Mouse (Mus musculus): ENCODE results near the gene Nisch. TPM values are rescaled to one million over a fixed set of nuclear protein-coding genes. Genes with fewer than 3 reads are reported as not detected.
A peak's percentile ranks its signal among the peaks of the same experiment; 100 is the strongest.

Gene Nisch
- total RNA-seq, 1 experiment = 169 TPM

- TF ChIP-seq ZNF384 (IDR thresholded peaks at IDR 0.05; ENCODE audit: low read depth, low read length) = no peak
- no peak for TF ChIP-seq ZC3H11A (IDR thresholded peaks at IDR 0.05; ENCODE audit: borderline replicate concordance, low read depth, low read length)
- TF ChIP-seq MAFK (IDR thresholded peaks at IDR 0.05; ENCODE audit: insufficient read depth, low read depth, low read length) = no peak
- no peak for TF ChIP-seq CHD2 (IDR thresholded peaks at IDR 0.05; ENCODE audit: low read depth, low read length)
- TF ChIP-seq HCFC1 (IDR thresholded peaks at IDR 0.05; ENCODE audit: borderline replicate concordance, insufficient read depth, low read length) = no peak
- Histone ChIP-seq H3K9ac (ENCODE audit: insufficient read depth, low read depth, low read length, poor library complexity, severe bottlenecking) (no peak overlapping the region), H3K27ac (ENCODE audit: insufficient read depth, low read depth, low read length, poor library complexity, severe bottlenecking) (no peak overlapping the region), H3K36me3 (ENCODE audit: control insufficient read depth, insufficient read depth, low read length, poor library complexity, severe bottlenecking) (peaks cover 27% of the 10 kb centered on the region), H3K4me1 (ENCODE audit: control insufficient read depth in 2 of 2, insufficient read depth in 2 of 2, low read length in 2 of 2, poor library complexity in 1 of 2) (peaks cover 6 to 22% of the 10 kb centered on the region in 2 experiments), H3K9me3 (ENCODE audit: control insufficient read depth, insufficient read depth, low read depth, low read length) (no peaks in the 10 kb centered on the region), H3K4me3 (ENCODE audit: insufficient read depth in 1 of 2, low read depth in 1 of 2, low read length in 2 of 2, poor library complexity in 1 of 2, severe bottlenecking in 1 of 2) (no peak overlapping the region)
- in situ Hi-C loops (cut with MboI; ENCODE audit: low sequenced_read_pairs in 2 of 2, unreplicated experiment in 2 of 2) = no loop called here
- no peak for DNase-seq (ENCODE audit: low read depth, low spot score)
These were observed 83.6 kb downstream of the Nisch start for GRCm38 (mm10) chr14:31133023-31133665.

GRCm38 (mm10) chr14:31132491-31132975 is 84.2 kb downstream of the Nisch start:
- in situ Hi-C loops (cut with MboI; ENCODE audit: low sequenced_read_pairs in 2 of 2, unreplicated experiment in 2 of 2) = no loop called here
- H3K9ac ChIP-seq (ENCODE audit: insufficient read depth, low read depth, low read length, poor library complexity, severe bottlenecking) = no peak overlapping the region; the same call in 1 of the 2 replicates
- H3K36me3 ChIP-seq (ENCODE audit: control insufficient read depth, insufficient read depth, low read length, poor library complexity, severe bottlenecking) = peaks cover 27% of the 10 kb centered on the region
- no peak overlapping the region; a peak in 1 of 4 replicates for H3K4me3 ChIP-seq (ENCODE audit: insufficient read depth in 1 of 2, low read depth in 1 of 2, low read length in 2 of 2, poor library complexity in 1 of 2, severe bottlenecking in 1 of 2)
- no peak overlapping the region for H3K27ac ChIP-seq (ENCODE audit: insufficient read depth, low read depth, low read length, poor library complexity, severe bottlenecking)
- DNase-seq (ENCODE audit: low read depth, low spot score) = no peak
- peaks cover 7 to 18% of the 10 kb centered on the region in 2 experiments for H3K4me1 ChIP-seq (ENCODE audit: control insufficient read depth in 2 of 2, insufficient read depth in 2 of 2, low read length in 2 of 2, poor library complexity in 1 of 2)
- H3K9me3 ChIP-seq (ENCODE audit: control insufficient read depth, insufficient read depth, low read depth, low read length) = no peaks in the 10 kb centered on the region
- TF ChIP-seq ZNF384 (IDR thresholded peaks at IDR 0.05; ENCODE audit: low read depth, low read length) = no peak
- TF ChIP-seq MAFK (IDR thresholded peaks at IDR 0.05; ENCODE audit: insufficient read depth, low read depth, low read length) = no peak
- TF ChIP-seq ZC3H11A (IDR thresholded peaks at IDR 0.05; ENCODE audit: borderline replicate concordance, low read depth, low read length) = no peak

- Histone ChIP-seq H3K36me3 (ENCODE audit: control insufficient read depth, insufficient read depth, low read length, poor library complexity, severe bottlenecking) (peaks cover 26% of the 10 kb centered on the region), H3K9ac (ENCODE audit: insufficient read depth, low read depth, low read length, poor library complexity, severe bottlenecking) (no peak overlapping the region), H3K9me3 (ENCODE audit: control insufficient read depth, insufficient read depth, low read depth, low read length) (no peaks in the 10 kb centered on the region), H3K4me1 (ENCODE audit: control insufficient read depth in 2 of 2, insufficient read depth in 2 of 2, low read length in 2 of 2, poor library complexity in 1 of 2) (peaks cover 7 to 16% of the 10 kb centered on the region in 2 experiments), H3K27ac (ENCODE audit: insufficient read depth, low read depth, low read length, poor library complexity, severe bottlenecking) (no peak overlapping the region), H3K4me3 (ENCODE audit: insufficient read depth in 1 of 2, low read depth in 1 of 2, low read length in 2 of 2, poor library complexity in 1 of 2, severe bottlenecking in 1 of 2) (peak overlapping the region; percentile 89 to 93)
- no peak for TF ChIP-seq ZNF384 (IDR thresholded peaks at IDR 0.05; ENCODE audit: low read depth, low read length)
- no peak for TF ChIP-seq MAFK (IDR thresholded peaks at IDR 0.05; ENCODE audit: insufficient read depth, low read depth, low read length)
- no peak for TF ChIP-seq CHD2 (IDR thresholded peaks at IDR 0.05; ENCODE audit: low read depth, low read length)
- TF ChIP-seq HCFC1 (IDR thresholded peaks at IDR 0.05; ENCODE audit: borderline replicate concordance, insufficient read depth, low read length) = no peak
- TF ChIP-seq ZC3H11A (IDR thresholded peaks at IDR 0.05; ENCODE audit: borderline replicate concordance, low read depth, low read length) = no peak
- no peak for DNase-seq (ENCODE audit: low read depth, low spot score)
- in situ Hi-C loops (cut with MboI; ENCODE audit: low sequenced_read_pairs in 2 of 2, unreplicated experiment in 2 of 2) = no loop called here
These were observed 84.7 kb downstream of the Nisch start for GRCm38 (mm10) chr14:31132031-31132430.

GRCm38 (mm10) chr14:31131272-31131821 is 85.4 kb downstream of the Nisch start:
- in situ Hi-C loops (cut with MboI; ENCODE audit: low sequenced_read_pairs in 2 of 2, unreplicated experiment in 2 of 2) = no loop called here
- Histone ChIP-seq H3K27ac (ENCODE audit: insufficient read depth, low read depth, low read length, poor library complexity, severe bottlenecking) (no peak overlapping the region), H3K9ac (ENCODE audit: insufficient read depth, low read depth, low read length, poor library complexity, severe bottlenecking) (peak overlapping the region; percentile 85), H3K4me3 (ENCODE audit: insufficient read depth in 1 of 2, low read depth in 1 of 2, low read length in 2 of 2, poor library complexity in 1 of 2, severe bottlenecking in 1 of 2) (peak overlapping the region; percentile 89 to 93), H3K4me1 (ENCODE audit: control insufficient read depth in 2 of 2, insufficient read depth in 2 of 2, low read length in 2 of 2, poor library complexity in 1 of 2) (peaks cover 5 to 14% of the 10 kb centered on the region in 2 experiments; a peak in 3 of 4 replicates), H3K9me3 (ENCODE audit: control insufficient read depth, insufficient read depth, low read depth, low read length) (no peaks in the 10 kb centered on the region), H3K36me3 (ENCODE audit: control insufficient read depth, insufficient read depth, low read length, poor library complexity, severe bottlenecking) (peaks cover 19% of the 10 kb centered on the region)
- TF ChIP-seq CHD2 (IDR thresholded peaks at IDR 0.05; ENCODE audit: low read depth, low read length) (no peak), ZNF384 (IDR thresholded peaks at IDR 0.05; ENCODE audit: low read depth, low read length) (no peak), ZC3H11A (IDR thresholded peaks at IDR 0.05; ENCODE audit: borderline replicate concordance, low read depth, low read length) (no peak), HCFC1 (IDR thresholded peaks at IDR 0.05; ENCODE audit: borderline replicate concordance, insufficient read depth, low read length) (no peak), MAFK (IDR thresholded peaks at IDR 0.05; ENCODE audit: insufficient read depth, low read depth, low read length) (no peak)
- no peak for DNase-seq (ENCODE audit: low read depth, low spot score)

All from ES-E14 (cell line).